8 mouse cellular contexts compared by ENCODE assay signal in the genomic region with DNA sequence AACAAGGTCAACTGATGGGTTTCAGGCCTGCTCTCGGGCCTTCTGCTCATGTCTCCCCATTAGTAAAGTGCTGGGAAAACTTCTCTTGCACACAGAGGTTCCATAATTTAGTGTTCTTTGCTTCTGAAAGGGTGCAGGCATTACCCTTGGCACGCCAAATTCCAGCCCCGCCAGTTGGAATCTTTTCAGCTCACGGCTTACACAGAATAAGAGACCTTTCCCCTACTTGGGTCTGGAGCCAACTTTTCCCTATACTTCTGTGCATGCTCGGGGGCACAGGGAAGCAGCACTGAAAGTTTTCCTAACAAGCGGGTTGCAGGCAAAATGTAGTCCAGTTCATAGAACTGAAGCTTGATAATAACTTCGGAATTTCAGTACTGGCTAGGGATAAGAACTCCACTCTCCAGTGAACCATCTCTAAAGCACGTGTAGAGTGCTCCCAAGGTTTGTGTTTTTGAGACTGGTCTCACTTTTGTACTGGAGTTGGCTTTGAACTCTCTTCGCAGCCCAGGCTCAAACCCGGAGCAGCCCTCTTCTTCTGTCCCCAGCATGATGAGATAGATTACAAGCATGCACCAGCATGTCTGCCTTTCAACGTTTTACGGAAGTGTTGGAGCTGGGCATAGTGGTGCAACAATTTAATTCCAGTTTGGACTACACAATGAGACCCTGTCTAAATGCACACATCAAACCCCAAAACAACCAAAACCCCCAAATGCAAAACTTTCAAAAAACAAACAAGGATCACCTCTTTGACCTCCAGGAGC. TPM values are rescaled to one million over a fixed set of nuclear protein-coding genes. Genes with fewer than 3 reads are reported as not detected.
DNase-seq lines count a peak whose midpoint lies in the region; ATAC-seq and TF ChIP-seq lines count a peak whose summit lies in the region.

No protein-coding gene starts in this region.

- no peaks in the 10 kb centered on the region for H3K4me1 ChIP-seq in ES-Bruce4 (ENCODE audit: control insufficient read depth, insufficient read depth, low read length)
- H3K4me1 ChIP-seq in embryonic facial prominence, embryonic 14.5 days (ENCODE audit: control insufficient read depth, insufficient read depth, low read length) = peaks cover 12% of the 10 kb centered on the region
- peaks cover 20% of the 10 kb centered on the region for H3K4me1 ChIP-seq in hindbrain, embryonic 10.5 days (replicated peaks)
- peaks cover 15% of the 10 kb centered on the region for H3K4me1 ChIP-seq in limb, embryonic 14.5 days (ENCODE audit: control insufficient read depth, insufficient read depth, low read length)
- peaks cover 19% of the 10 kb centered on the region for H3K4me1 ChIP-seq in neural tube, embryonic 13.5 days (replicated peaks)

- peak overlapping the region; percentile 71 for H3K9ac ChIP-seq in ES-Bruce4 (ENCODE audit: low read depth, poor library complexity, severe bottlenecking)
- H3K9ac ChIP-seq in embryonic facial prominence, embryonic 14.5 days (ENCODE audit: low read depth, low read length) = peak overlapping the region; percentile 63
- H3K9ac ChIP-seq in limb, embryonic 14.5 days (ENCODE audit: low read depth, low read length, severe bottlenecking) = peak overlapping the region; percentile 69
- peak overlapping the region; percentile 66 for H3K9ac ChIP-seq in neural tube, embryonic 13.5 days

- ATAC-seq in embryonic facial prominence, embryonic 14.5 days (ENCODE audit: low read depth) = peak; percentile 24; the same call in 1 of the 2 replicates
- ATAC-seq in limb, embryonic 14.5 days (ENCODE audit: low FRiP score, low read depth) = peak; percentile 30
- peak; percentile 33 for ATAC-seq in neural tube, embryonic 13.5 days (ENCODE audit: low read depth)

- H3K27me3 ChIP-seq in ES-Bruce4 (ENCODE audit: control insufficient read depth, insufficient read depth, low read length, poor library complexity, severe bottlenecking) = no peaks in the 10 kb centered on the region
- no peaks in the 10 kb centered on the region for H3K27me3 ChIP-seq in embryonic facial prominence, embryonic 14.5 days (replicated peaks; ENCODE audit: control insufficient read depth, insufficient read depth, low read length)
- no peaks in the 10 kb centered on the region for H3K27me3 ChIP-seq in hindbrain, embryonic 10.5 days (ENCODE audit: insufficient read depth, poor library complexity, severe bottlenecking)
- H3K27me3 ChIP-seq in limb, embryonic 14.5 days (ENCODE audit: control insufficient read depth, insufficient read depth, low read length) = no peaks in the 10 kb centered on the region
- H3K27me3 ChIP-seq in neural tube, embryonic 13.5 days = no peaks in the 10 kb centered on the region

- 35% methylated on average over 12 of the region's 12 CpGs for WGBS in embryonic facial prominence, embryonic 14.5 days
- 53% methylated on average over 12 of the region's 12 CpGs for WGBS in hindbrain, embryonic 10.5 days
- WGBS in limb, embryonic 14.5 days = 33% methylated on average over 12 of the region's 12 CpGs
- 54% methylated on average over 12 of the region's 12 CpGs for WGBS in neural tube, embryonic 13.5 days

- H3K27ac ChIP-seq in ES-Bruce4 (ENCODE audit: insufficient read depth, low read length) = peak overlapping the region; percentile 47; the same call in 1 of the 2 replicates
- peak overlapping the region; percentile 81 for H3K27ac ChIP-seq in embryonic facial prominence, embryonic 14.5 days (replicated peaks; ENCODE audit: low read depth, low read length)
- peak overlapping the region; percentile 87 for H3K27ac ChIP-seq in hindbrain, embryonic 10.5 days
- H3K27ac ChIP-seq in limb, embryonic 14.5 days (replicated peaks; ENCODE audit: low read depth, low read length) = peak overlapping the region; percentile 89
- peak overlapping the region; percentile 34 for H3K27ac ChIP-seq in neural tube, embryonic 13.5 days (replicated peaks)

- H3K4me2 ChIP-seq in embryonic facial prominence, embryonic 14.5 days (ENCODE audit: low read depth, low read length) = peak overlapping the region; percentile 64
- H3K4me2 ChIP-seq in limb, embryonic 14.5 days (replicated peaks; ENCODE audit: low read depth, low read length, severe bottlenecking) = peak overlapping the region; percentile 73
- H3K4me2 ChIP-seq in neural tube, embryonic 13.5 days = peak overlapping the region; percentile 69

- H3K9me3 ChIP-seq in ES-Bruce4 (replicated peaks; ENCODE audit: control insufficient read depth, insufficient read depth, low read length, poor library complexity, severe bottlenecking) = no peaks in the 10 kb centered on the region
- H3K9me3 ChIP-seq in embryonic facial prominence, embryonic 14.5 days (ENCODE audit: control insufficient read depth, low read length) = no peaks in the 10 kb centered on the region
- no peaks in the 10 kb centered on the region for H3K9me3 ChIP-seq in hindbrain, embryonic 10.5 days
- H3K9me3 ChIP-seq in limb, embryonic 14.5 days (ENCODE audit: control insufficient read depth, low read length) = no peaks in the 10 kb centered on the region
- no peaks in the 10 kb centered on the region for H3K9me3 ChIP-seq in neural tube, embryonic 13.5 days

- no peak for TF ChIP-seq POLR2A in ES-Bruce4 (IDR thresholded peaks at IDR 0.05; ENCODE audit: insufficient read depth, low read length)
- TF ChIP-seq POLR2A in limb, embryonic 14.5 days (IDR thresholded peaks at IDR 0.05; ENCODE audit: borderline replicate concordance, extremely low read depth, insufficient read depth, insufficient read length) = no peak

- no peak for TF ChIP-seq EP300 in ES-Bruce4 (IDR thresholded peaks at IDR 0.05; ENCODE audit: insufficient read depth, low read depth, low read length)

- H3K4me3 ChIP-seq in ES-Bruce4 (ENCODE audit: low read depth, low read length) = peak overlapping the region; percentile 85
- H3K4me3 ChIP-seq in embryonic facial prominence, embryonic 14.5 days (ENCODE audit: low read depth, low read length) = peak overlapping the region; percentile 64
- H3K4me3 ChIP-seq in hindbrain, embryonic 10.5 days = peak overlapping the region; percentile 68
- peak overlapping the region; percentile 62 for H3K4me3 ChIP-seq in limb, embryonic 14.5 days (replicated peaks; ENCODE audit: low read length)
- peak overlapping the region; percentile 50 for H3K4me3 ChIP-seq in neural tube, embryonic 13.5 days

- H3K36me3 ChIP-seq in ES-Bruce4 (ENCODE audit: control insufficient read depth, insufficient read depth, low read length, poor library complexity, severe bottlenecking) = no peaks in the 10 kb centered on the region
- H3K36me3 ChIP-seq in embryonic facial prominence, embryonic 14.5 days (ENCODE audit: control insufficient read depth, insufficient read depth, low read length) = 0 out of 2 replicates have a peak, but pooled peaks cover 3% of the 10 kb centered on the region
- H3K36me3 ChIP-seq in hindbrain, embryonic 10.5 days = peaks cover 6% of the 10 kb centered on the region
- H3K36me3 ChIP-seq in limb, embryonic 14.5 days (ENCODE audit: control insufficient read depth, insufficient read depth, low read length) = peaks cover 6% of the 10 kb centered on the region; the same call in 1 of the 2 replicates
- H3K36me3 ChIP-seq in neural tube, embryonic 13.5 days = 0 out of 2 replicates have a peak, but pooled peaks cover 6% of the 10 kb centered on the region

- TF ChIP-seq CTCF in ES-Bruce4 (IDR thresholded peaks at IDR 0.05; ENCODE audit: low read depth, low read length) = no peak

- peak; percentile 35 to 37 for DNase-seq in frontal cortex, postnatal 10 days (ENCODE audit: low spot score in 2 of 2)
- no peak for DNase-seq in frontal cortex, adult 2 months (ENCODE audit: extremely low spot score in 1 of 2, low spot score in 1 of 2)
- peak; percentile 84 for DNase-seq in embryonic facial prominence, embryonic 14.5 days (ENCODE audit: low spot score)
- no peak for DNase-seq in hindbrain, embryonic 10.5 days (ENCODE audit: low spot score)
- DNase-seq in limb, embryonic 14.5 days (ENCODE audit: low spot score) = peak; percentile 71
- DNase-seq in yolk sac, embryonic 10.5 days (ENCODE audit: low spot score) = no peak

RNA-seq across cellular contexts. Expression of a gene that starts 0.7 kb away (rescaled TPM):
- 10.1 TPM in 2 replicates for polyA plus RNA-seq in frontal cortex, adult 2 months (2012; rRNA removed)
- 5.2 and 7.8 TPM in 2 replicates for polyA plus RNA-seq in ES-Bruce4 (2011; ENCODE audit: insufficient read depth, insufficient read length, low read depth, missing spikeins)
- polyA plus RNA-seq in embryonic facial prominence, embryonic 14.5 days (2014; fragmentation: Nextera tagmentation; extraction: Ambion mirVana) = 16.4 and 18.2 TPM in 2 replicates
- 7.7 and 8.5 TPM in 2 replicates for polyA plus RNA-seq in hindbrain, embryonic 10.5 days (2016; fragmentation: Nextera tagmentation; extraction: Ambion mirVana)
- 8.8 and 10.7 TPM in 2 replicates for polyA plus RNA-seq in limb, embryonic 14.5 days (2012; rRNA removed)
- polyA plus RNA-seq in limb, embryonic 14.5 days (2014; fragmentation: Nextera tagmentation; extraction: Ambion mirVana) = 16.1 and 19.0 TPM in 2 replicates
- polyA plus RNA-seq in neural tube, embryonic 13.5 days (2015; fragmentation: Nextera tagmentation; extraction: Ambion mirVana) = 5.3 and 5.4 TPM in 2 replicates

RNA-seq across cellular contexts. Expression of a gene that starts 0.8 kb away (rescaled TPM):
- 24.0 and 25.0 TPM in 2 replicates for polyA plus RNA-seq in frontal cortex, adult 2 months (2012; rRNA removed)
- polyA plus RNA-seq in ES-Bruce4 (2011; ENCODE audit: insufficient read depth, insufficient read length, low read depth, missing spikeins) = 6.3 and 8.3 TPM in 2 replicates
- 18.7 and 18.8 TPM in 2 replicates for polyA plus RNA-seq in embryonic facial prominence, embryonic 14.5 days (2014; fragmentation: Nextera tagmentation; extraction: Ambion mirVana)
- polyA plus RNA-seq in hindbrain, embryonic 10.5 days (2016; fragmentation: Nextera tagmentation; extraction: Ambion mirVana) = 13.7 and 15.7 TPM in 2 replicates
- 13.7 and 18.6 TPM in 2 replicates for polyA plus RNA-seq in limb, embryonic 14.5 days (2012; rRNA removed)
- polyA plus RNA-seq in limb, embryonic 14.5 days (2014; fragmentation: Nextera tagmentation; extraction: Ambion mirVana) = 19.4 and 20.3 TPM in 2 replicates
- polyA plus RNA-seq in neural tube, embryonic 13.5 days (2015; fragmentation: Nextera tagmentation; extraction: Ambion mirVana) = 17.5 and 18.9 TPM in 2 replicates

RNA-seq across cellular contexts. Expression of a gene that starts 17.8 kb away (rescaled TPM):
- polyA plus RNA-seq in frontal cortex, adult 2 months (2012; rRNA removed) = 60.7 and 68.7 TPM in 2 replicates
- 33.2 and 34.1 TPM in 2 replicates for polyA plus RNA-seq in ES-Bruce4 (2011; ENCODE audit: insufficient read depth, insufficient read length, low read depth, missing spikeins)
- polyA plus RNA-seq in embryonic facial prominence, embryonic 14.5 days (2014; fragmentation: Nextera tagmentation; extraction: Ambion mirVana) = 33.8 and 34.7 TPM in 2 replicates
- 32.7 and 34.7 TPM in 2 replicates for polyA plus RNA-seq in hindbrain, embryonic 10.5 days (2016; fragmentation: Nextera tagmentation; extraction: Ambion mirVana)
- polyA plus RNA-seq in limb, embryonic 14.5 days (2012; rRNA removed) = 19.4 and 19.9 TPM in 2 replicates
- 27.6 and 28.1 TPM in 2 replicates for polyA plus RNA-seq in limb, embryonic 14.5 days (2014; fragmentation: Nextera tagmentation; extraction: Ambion mirVana)
- polyA plus RNA-seq in neural tube, embryonic 13.5 days (2015; fragmentation: Nextera tagmentation; extraction: Ambion mirVana) = 39.3 and 43.9 TPM in 2 replicates

RNA-seq across cellular contexts. Expression of a gene that starts 54.8 kb away (rescaled TPM):
- 3.5 and 4.7 TPM in 2 replicates for polyA plus RNA-seq in frontal cortex, adult 2 months (2012; rRNA removed)
- 55.8 and 60.3 TPM in 2 replicates for polyA plus RNA-seq in ES-Bruce4 (2011; ENCODE audit: insufficient read depth, insufficient read length, low read depth, missing spikeins)
- polyA plus RNA-seq in embryonic facial prominence, embryonic 14.5 days (2014; fragmentation: Nextera tagmentation; extraction: Ambion mirVana) = 70.8 and 75.9 TPM in 2 replicates
- 13.4 and 14.1 TPM in 2 replicates for polyA plus RNA-seq in hindbrain, embryonic 10.5 days (2016; fragmentation: Nextera tagmentation; extraction: Ambion mirVana)
- polyA plus RNA-seq in limb, embryonic 14.5 days (2012; rRNA removed) = 29.2 and 30.9 TPM in 2 replicates
- 80.7 and 86.6 TPM in 2 replicates for polyA plus RNA-seq in limb, embryonic 14.5 days (2014; fragmentation: Nextera tagmentation; extraction: Ambion mirVana)
- 11.9 and 12.9 TPM in 2 replicates for polyA plus RNA-seq in neural tube, embryonic 13.5 days (2015; fragmentation: Nextera tagmentation; extraction: Ambion mirVana)

Comparison
In these comparisons a context has a peak if more than half of its experiments do, and no peak if none do; other contexts are left out.
1. DNase-seq: peak in frontal cortex, postnatal 10 days (2 of 2), embryonic facial prominence, embryonic 14.5 days (single experiment) and limb, embryonic 14.5 days (single experiment); none in frontal cortex, adult 2 months (0 of 2), hindbrain, embryonic 10.5 days (single experiment) and yolk sac, embryonic 10.5 days (single experiment).
2. H3K27ac ChIP-seq: peak in every context shown above with its lines; median percentile 89 in limb, embryonic 14.5 days; 87 in hindbrain, embryonic 10.5 days; 81 in embryonic facial prominence, embryonic 14.5 days; 47 in ES-Bruce4; 34 in neural tube, embryonic 13.5 days.
3. Peak in every context shown above with its lines, with median percentiles within 50 percentile points of each other: H3K4me3 ChIP-seq, H3K9ac ChIP-seq, ATAC-seq and H3K4me2 ChIP-seq.